Mouse (Mus musculus) stomach, embryonic 16.5 days (tissue): ENCODE measurements around the gene Gpi1. TPM values are rescaled to one million over a fixed set of nuclear protein-coding genes. Genes with fewer than 3 reads are reported as not detected.
"Not testable (repeated sequence)": the region's sequence is repeated elsewhere in the genome, so short reads cannot be mapped to it uniquely, and the experiment has no call there.

Source experiments
- ATAC-seq: fragments of 200-750 bp; cut with Nextera tagmentation; 2 replicates; pipeline ENCODE4 v1.8.0; 2017; ENCODE audit warnings: moderate number of reproducible peaks, moderate TSS enrichment; ENCODE audit not compliant: insufficient read depth, low FRiP score
- H3K27ac ChIP-seq: fragments of 300-500 bp; sonication (generic); 2 replicates; pipeline ENCODE4 v1.5.1; 2014; ENCODE audit warnings: low read length
- H3K27me3 ChIP-seq: fragments of 300-500 bp; sonication (generic); 2 replicates; pipeline ENCODE4 v1.6.1; 2014; ENCODE audit warnings: low read length, control low read depth, mixed read lengths; ENCODE audit not compliant: control insufficient read depth, insufficient read depth
- H3K36me3 ChIP-seq: fragments of 300-500 bp; sonication (generic); 2 replicates; pipeline ENCODE4 v1.6.1; 2014; ENCODE audit warnings: low read length; ENCODE audit not compliant: control insufficient read depth, insufficient read depth
- H3K4me1 ChIP-seq: fragments of 300-500 bp; sonication (generic); 2 replicates; pipeline ENCODE4 v1.6.1; 2014; ENCODE audit warnings: low read length, control low read depth, mixed read lengths; ENCODE audit not compliant: control insufficient read depth, insufficient read depth
- H3K4me2 ChIP-seq: fragments of 300-500 bp; sonication (generic); 2 replicates; pipeline ENCODE4 v1.6.1; 2014; ENCODE audit warnings: low read depth, low read length, mixed read lengths
- H3K4me3 ChIP-seq: fragments of 300-500 bp; sonication (generic); replicated peaks from 2 replicates; pipeline ENCODE4 v1.5.1; 2014; ENCODE audit warnings: mild to moderate bottlenecking, low read length
- H3K9ac ChIP-seq: fragments of 300-500 bp; sonication (generic); 2 replicates; pipeline ENCODE4 v1.6.1; 2014; ENCODE audit warnings: low read length
- H3K9me3 ChIP-seq: fragments of 300-500 bp; sonication (generic); replicated peaks from 2 replicates; pipeline ENCODE4 v1.6.1; 2016; ENCODE audit warnings: low read length, control low read depth; ENCODE audit not compliant: control insufficient read depth
- WGBS: fragments of 180-500 bp; shearing (Covaris S2); extraction: QIAGEN DNeasy Blood & Tissue Kit; methylation state at CpG from one replicate; pipeline ENCODE4 v1.1.7; 2014; 5-methylcytosine and 5-hydroxymethylcytosine counted together
- polyA plus RNA-seq: library from polyadenylated mRNA; unstranded; fragments of >200 nt; fragmentation: Nextera tagmentation; extraction: Ambion mirVana; gene quantifications from 2 replicates; pipeline ENCODE4 v1.2.1, GENCODE M21; 2015

The Gpi1 gene
- polyA plus RNA-seq, 1 experiment from 2014 or later: 352 TPM

DNA sequence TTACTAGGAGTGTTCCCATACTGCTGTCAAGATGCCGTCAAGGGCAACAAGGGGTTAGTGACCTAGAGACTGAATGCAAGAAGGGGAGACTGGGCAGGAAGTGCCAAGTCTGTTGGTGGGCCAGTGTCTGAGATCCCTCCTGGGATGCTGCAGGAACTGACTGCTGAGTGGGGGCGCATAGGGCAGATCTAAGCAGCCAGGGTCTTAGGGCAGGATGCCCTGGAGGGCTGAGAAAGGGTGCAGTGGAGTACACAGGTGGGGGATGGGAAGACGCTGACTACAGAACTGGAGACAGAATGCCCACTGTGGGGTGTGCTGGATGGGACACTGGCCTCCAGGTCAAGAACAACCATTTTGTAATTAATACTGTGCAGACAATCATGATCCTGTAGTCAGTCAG, 46.3 kb downstream of the Gpi1 start:
- 76% methylated on average over 3 of the region's 3 CpGs for WGBS
- no peak overlapping the region for H3K4me3 ChIP-seq
- H3K27me3 ChIP-seq: no peaks in the 10 kb centered on the region
- H3K4me2 ChIP-seq: no peak overlapping the region
- no peak overlapping the region for H3K9ac ChIP-seq
- H3K27ac ChIP-seq: peak overlapping the region; percentile 57; the same call in 1 of the 2 replicates
- ATAC-seq: 0 out of 2 replicates have a peak, but pooled peaks have one; percentile 21
- H3K36me3 ChIP-seq: peaks cover 34% of the 10 kb centered on the region
- no peaks in the 10 kb centered on the region for H3K4me1 ChIP-seq
- H3K9me3 ChIP-seq: no peaks in the 10 kb centered on the region

- Histone ChIP-seq H3K27ac (peak overlapping the region; percentile 57), H3K9ac (no peak overlapping the region), H3K27me3 (no peaks in the 10 kb centered on the region), H3K4me1 (no peaks in the 10 kb centered on the region), H3K36me3 (peaks cover 31% of the 10 kb centered on the region), H3K4me2 (no peak overlapping the region), H3K9me3 (no peaks in the 10 kb centered on the region), H3K4me3 (no peak overlapping the region)
- peak; percentile 62; the same call in 1 of the 2 replicates for ATAC-seq
- 80% methylated on average over 13 of the region's 13 CpGs for WGBS
These were observed 46.8 kb downstream of the Gpi1 start for GRCm38 (mm10) chr7:34183356-34183755.

DNA sequence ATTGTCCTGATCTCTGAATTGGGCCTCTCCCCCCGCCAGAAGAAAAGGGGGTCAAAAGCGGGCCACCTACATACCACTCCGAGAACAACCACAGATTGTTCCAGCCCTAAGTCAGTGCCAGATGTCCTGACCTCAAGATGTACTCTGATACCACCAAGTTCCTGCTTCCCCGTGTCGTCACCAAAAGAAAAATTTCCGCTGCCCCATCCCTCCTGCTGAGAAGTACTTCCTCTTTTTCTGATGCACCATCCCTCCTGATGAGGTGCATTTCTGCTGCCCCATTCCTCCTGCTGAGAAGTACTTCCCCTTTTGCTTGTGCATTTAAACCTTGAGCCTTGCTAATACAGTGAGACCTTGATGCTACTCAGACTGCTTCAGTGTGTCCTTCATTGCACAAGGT, 53.9 kb downstream of the Gpi1 start:
- H3K27me3 ChIP-seq, H3K9ac ChIP-seq, H3K4me1 ChIP-seq, H3K4me2 ChIP-seq, H3K36me3 ChIP-seq, H3K27ac ChIP-seq, ATAC-seq, H3K4me3 ChIP-seq, H3K9me3 ChIP-seq: not testable (repeated sequence)
- 80% methylated on average over 6 of the region's 6 CpGs for WGBS

GRCm38 (mm10) chr7:34172251-34172650, 57.9 kb downstream of the Gpi1 start:
- ATAC-seq: no peak
- Histone ChIP-seq H3K4me1 (peaks cover 4% of the 10 kb centered on the region; the same call in 1 of the 2 replicates), H3K4me2 (no peak overlapping the region), H3K27ac (no peak overlapping the region), H3K9me3 (no peaks in the 10 kb centered on the region), H3K36me3 (no peaks in the 10 kb centered on the region), H3K9ac (no peak overlapping the region), H3K27me3 (no peaks in the 10 kb centered on the region), H3K4me3 (no peak overlapping the region)
- 70% methylated on average over 1 of the region's 1 CpGs for WGBS

- no peak for ATAC-seq
- Histone ChIP-seq H3K9me3 (no peaks in the 10 kb centered on the region), H3K4me1 (peaks cover 8% of the 10 kb centered on the region), H3K4me2 (peak within 1 kb of the TSS; percentile 64), H3K9ac (peak within 1 kb of the TSS; percentile 96), H3K27ac (peak within 1 kb of the TSS; percentile 90), H3K4me3 (peak within 1 kb of the TSS; percentile 97), H3K36me3 (0 out of 2 replicates have a peak, but pooled peaks cover 4% of the 10 kb centered on the region), H3K27me3 (no peaks in the 10 kb centered on the region)
- WGBS: 67% methylated on average over 3 of the region's 3 CpGs
These were observed 60.7 kb downstream of the Gpi1 start, which contains the start of gene Uba2 for GRCm38 (mm10) chr7:34169454-34169853. Gene Uba2, minus strand, starts transcription at chr7:34169599.

- Histone ChIP-seq H3K4me3 (peak overlapping the region; percentile 97), H3K36me3 (peaks cover 7% of the 10 kb centered on the region; the same call in 1 of the 2 replicates), H3K4me2 (peak overlapping the region; percentile 64), H3K27me3 (no peaks in the 10 kb centered on the region), H3K9me3 (no peaks in the 10 kb centered on the region), H3K27ac (peak overlapping the region; percentile 90), H3K9ac (peak overlapping the region; percentile 96), H3K4me1 (peaks cover 8% of the 10 kb centered on the region)
- peak; percentile 96 for ATAC-seq
- WGBS: 11% methylated on average over 30 of the region's 30 CpGs
These were observed 61.5 kb downstream of the Gpi1 start for GRCm38 (mm10) chr7:34168470-34169251.

- Histone ChIP-seq H3K27ac (peak overlapping the region; percentile 90), H3K4me3 (peak overlapping the region; percentile 97), H3K4me2 (peak overlapping the region; percentile 64), H3K36me3 (peaks cover 14% of the 10 kb centered on the region), H3K9ac (peak overlapping the region; percentile 96), H3K4me1 (peaks cover 8% of the 10 kb centered on the region), H3K27me3 (no peaks in the 10 kb centered on the region), H3K9me3 (no peaks in the 10 kb centered on the region)
- WGBS: under 1% methylated on average over 54 of the region's 54 CpGs
- peak; percentile 75 for ATAC-seq
These were observed 62.2 kb downstream of the Gpi1 start for GRCm38 (mm10) chr7:34167766-34168469.

DNA sequence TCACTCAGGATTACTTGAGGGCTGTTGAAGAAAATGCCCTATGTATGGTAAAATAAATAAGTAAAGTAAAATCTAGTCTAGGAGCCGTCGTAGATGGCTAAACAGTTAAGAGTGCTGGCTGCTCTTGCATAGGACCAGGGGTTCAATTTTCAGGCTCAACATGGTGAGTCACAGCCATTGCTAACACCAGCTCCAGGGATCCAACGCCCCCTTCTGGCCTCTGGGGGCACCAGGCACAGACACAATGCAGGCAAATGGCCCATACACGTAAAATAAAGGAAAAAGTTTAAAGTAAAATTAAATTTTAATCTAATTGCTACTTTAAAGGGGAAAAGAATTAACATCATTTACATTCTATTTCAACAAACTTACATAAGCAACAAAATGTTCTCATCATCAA, 63.3 kb downstream of the Gpi1 start:
- WGBS: 47% methylated on average over 4 of the region's 4 CpGs
- Histone ChIP-seq H3K27me3 (no peaks in the 10 kb centered on the region), H3K4me3 (no peak overlapping the region), H3K27ac (no peak overlapping the region), H3K4me2 (peak overlapping the region; percentile 25), H3K36me3 (peaks cover 23% of the 10 kb centered on the region), H3K9me3 (no peaks in the 10 kb centered on the region), H3K4me1 (peaks cover 8% of the 10 kb centered on the region), H3K9ac (no peak overlapping the region)
- ATAC-seq: no peak

DNA sequence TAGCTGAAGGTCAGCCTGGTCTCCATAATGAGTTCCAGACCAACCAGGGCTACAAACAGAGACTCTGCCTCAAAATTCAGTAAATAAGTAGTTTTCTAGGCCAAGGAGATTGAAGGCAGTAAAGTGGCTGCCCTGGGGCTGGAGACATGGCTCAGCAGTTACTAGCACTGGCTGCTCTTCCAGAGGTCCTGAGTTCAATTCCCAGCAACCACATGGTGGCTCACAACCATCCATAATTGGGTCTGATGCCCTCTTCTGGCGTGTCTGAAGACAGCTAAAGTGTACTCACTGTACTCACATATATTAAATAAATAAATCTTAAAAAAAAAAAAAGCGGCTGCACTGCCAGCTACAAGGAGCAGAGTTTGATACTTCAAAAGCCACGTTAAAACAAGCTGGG, 64.1 kb downstream of the Gpi1 start:
- WGBS: 70% methylated on average over 3 of the region's 3 CpGs

More for the DNA sequence above, 64.1 kb downstream of the Gpi1 start:
- Histone ChIP-seq H3K9me3 (no peaks in the 10 kb centered on the region), H3K36me3 (peaks cover 32% of the 10 kb centered on the region), H3K9ac (no peak overlapping the region), H3K27me3 (no peaks in the 10 kb centered on the region), H3K4me1 (peaks cover 8% of the 10 kb centered on the region), H3K4me3 (no peak overlapping the region), H3K4me2 (no peak overlapping the region), H3K27ac (no peak overlapping the region)
- ATAC-seq: no peak
